Mouse (Mus musculus) left cerebral cortex, postnatal 10 days (tissue): Measurements from ENCODE around the gene Iqck. TPM values are rescaled to one million over a fixed set of nuclear protein-coding genes. Genes with fewer than 3 reads are reported as not detected.

Experiments used
- DNase-seq, 2 experiments: peaks; one replicate each; pipeline ENCODE4 v3.0.0; 2021 to 2022; ENCODE audit warnings: low spot score in 2 of 2, mixed read lengths in 1 of 2; ENCODE audit errors: extremely low spot score in 1 of 2
- intact Hi-C: fragments of 180-260 bp; cut with DNase I; formaldehyde crosslinking; loops from one replicate; pipeline ENCODE4 v1.15.1; 2025
- total RNA-seq, 2 experiments: library from RNA; stranded (reverse); gene quantifications; 2 replicates each; pipeline ENCODE4 v1.2.3; 2021

Gene Iqck
- total RNA-seq, 2 experiments from 2014 or later = 2.8 to 3.1 TPM

- DNase-seq = peak; percentile 24 to 74
These were observed 47.4 kb downstream of the Iqck start for GRCm38 (mm10) chr7:118902944-118903343.

DNA sequence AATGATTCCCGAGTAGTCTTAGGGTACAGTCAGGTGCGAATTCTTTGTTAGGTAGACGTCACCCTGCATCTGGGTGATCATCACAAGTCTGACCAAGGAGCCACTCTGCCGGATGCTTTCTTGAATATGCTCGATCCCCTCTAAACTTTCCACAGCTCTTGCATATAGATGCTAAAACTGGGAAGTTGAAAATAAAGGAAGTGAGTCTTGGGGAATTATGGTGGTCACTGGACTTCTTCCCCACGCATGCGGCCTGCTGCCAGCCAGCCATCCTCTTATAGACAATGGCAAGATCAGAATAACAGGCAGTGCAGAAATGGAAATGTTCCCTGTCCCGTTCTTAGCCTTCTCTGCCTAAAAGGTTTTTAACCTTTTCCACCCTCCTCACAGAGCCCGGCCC lies 48.3 kb downstream of the Iqck start:
- DNase-seq = no peak
- intact Hi-C loops = no loop called here

More at GRCm38 (mm10) chr7:118902944-118903343, 47.4 kb downstream of the Iqck start:
- intact Hi-C loops = no loop called here

DNA sequence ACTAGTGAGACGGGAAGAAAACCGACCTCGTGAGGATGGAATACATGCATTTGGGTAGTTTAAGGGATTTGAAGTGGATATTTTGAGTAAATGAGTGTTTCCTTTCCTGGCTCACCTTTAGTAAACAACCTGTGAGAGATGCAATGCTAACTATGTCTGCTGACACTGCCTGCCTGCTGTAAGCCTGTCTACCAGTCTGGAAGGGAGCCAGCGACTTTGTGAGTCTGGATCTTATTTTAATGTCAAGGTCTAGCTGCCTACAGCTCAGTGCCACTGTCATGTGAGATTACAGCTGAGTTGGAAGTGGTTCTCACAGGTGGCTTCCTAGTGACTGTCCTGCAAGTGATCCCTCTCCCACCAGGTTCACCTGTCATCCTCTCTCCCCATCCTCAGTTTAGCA lies 49.0 kb downstream of the Iqck start:
- intact Hi-C loops = no loop called here

GRCm38 (mm10) chr7:118908961-118909515 lies 53.5 kb downstream of the Iqck start:
- intact Hi-C loops = no loop called here
- no peak for DNase-seq

More for the DNA sequence above, 49.0 kb downstream of the Iqck start:
- no peak for DNase-seq

GRCm38 (mm10) chr7:118910464-118910863 lies 54.9 kb downstream of the Iqck start:
- DNase-seq = no peak
- intact Hi-C loops = no loop called here

DNA sequence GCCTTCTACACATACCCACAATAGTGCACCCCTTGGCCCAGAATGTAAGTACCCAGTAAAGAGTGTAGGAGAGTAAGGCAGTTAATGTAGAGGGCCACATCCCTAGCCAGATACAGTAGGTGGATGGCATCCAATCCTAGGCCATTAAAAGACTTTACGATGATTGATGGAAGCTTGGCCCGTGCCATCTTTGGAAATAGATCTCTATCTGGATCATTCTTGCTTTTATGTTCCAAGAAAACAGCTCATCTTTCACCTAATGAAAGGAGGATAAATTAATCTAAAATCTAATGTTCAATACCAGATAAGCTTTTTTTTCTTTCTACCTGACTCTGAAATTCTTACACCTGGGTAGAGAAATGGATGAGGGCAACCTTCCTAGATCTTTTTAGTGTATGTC lies 55.6 kb downstream of the Iqck start:
- intact Hi-C loops = no loop called here
- no peak for DNase-seq

DNA sequence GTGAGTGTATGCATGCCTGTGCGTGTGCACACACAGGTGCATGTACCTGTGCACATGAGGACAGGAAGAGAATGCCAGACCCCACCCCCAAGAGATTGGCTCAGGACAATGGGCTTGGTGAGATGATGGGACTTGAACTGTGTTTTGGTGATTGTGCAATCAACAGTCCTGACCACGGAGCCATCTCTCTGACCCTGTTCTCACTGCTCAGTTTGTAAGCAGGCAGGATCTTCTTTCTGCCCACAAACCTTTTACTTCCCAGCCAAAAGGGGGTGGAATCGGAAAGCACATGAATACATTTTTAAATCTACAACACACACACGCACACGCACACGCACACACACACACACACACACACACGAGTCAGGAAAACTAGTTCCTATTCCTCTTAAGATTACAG lies 56.0 kb downstream of the Iqck start:
- no peak for DNase-seq
- intact Hi-C loops = no loop called here

DNA sequence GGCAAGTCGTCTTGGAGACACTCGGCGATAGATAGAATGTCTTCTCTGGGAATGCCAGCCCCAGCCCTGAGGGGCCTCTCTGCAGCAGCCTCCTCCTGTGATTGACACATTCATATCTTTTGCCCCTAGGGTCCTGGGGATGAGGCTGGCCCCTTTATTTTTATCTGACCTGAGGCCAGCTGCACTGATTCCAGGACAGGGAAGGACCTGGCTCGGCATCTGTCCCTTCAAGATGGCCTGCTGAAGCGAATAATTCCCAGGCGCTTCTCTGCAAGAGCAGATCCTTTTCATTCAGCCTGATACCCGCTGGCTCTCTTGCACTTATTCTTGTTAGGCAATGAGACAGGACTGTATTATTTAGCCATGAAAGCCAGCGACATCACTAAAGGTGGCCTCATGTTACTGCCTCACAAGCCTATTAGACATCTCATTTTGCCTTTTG lies 56.5 kb downstream of the Iqck start:
- intact Hi-C loops = no loop called here
- no peak for DNase-seq

- intact Hi-C loops = no loop called here
- DNase-seq = no peak
These were observed 59.1 kb downstream of the Iqck start for GRCm38 (mm10) chr7:118914561-118915165.

- intact Hi-C loops = no loop called here
- DNase-seq = no peak
These were observed 63.9 kb downstream of the Iqck start for GRCm38 (mm10) chr7:118919261-118920006.

DNA sequence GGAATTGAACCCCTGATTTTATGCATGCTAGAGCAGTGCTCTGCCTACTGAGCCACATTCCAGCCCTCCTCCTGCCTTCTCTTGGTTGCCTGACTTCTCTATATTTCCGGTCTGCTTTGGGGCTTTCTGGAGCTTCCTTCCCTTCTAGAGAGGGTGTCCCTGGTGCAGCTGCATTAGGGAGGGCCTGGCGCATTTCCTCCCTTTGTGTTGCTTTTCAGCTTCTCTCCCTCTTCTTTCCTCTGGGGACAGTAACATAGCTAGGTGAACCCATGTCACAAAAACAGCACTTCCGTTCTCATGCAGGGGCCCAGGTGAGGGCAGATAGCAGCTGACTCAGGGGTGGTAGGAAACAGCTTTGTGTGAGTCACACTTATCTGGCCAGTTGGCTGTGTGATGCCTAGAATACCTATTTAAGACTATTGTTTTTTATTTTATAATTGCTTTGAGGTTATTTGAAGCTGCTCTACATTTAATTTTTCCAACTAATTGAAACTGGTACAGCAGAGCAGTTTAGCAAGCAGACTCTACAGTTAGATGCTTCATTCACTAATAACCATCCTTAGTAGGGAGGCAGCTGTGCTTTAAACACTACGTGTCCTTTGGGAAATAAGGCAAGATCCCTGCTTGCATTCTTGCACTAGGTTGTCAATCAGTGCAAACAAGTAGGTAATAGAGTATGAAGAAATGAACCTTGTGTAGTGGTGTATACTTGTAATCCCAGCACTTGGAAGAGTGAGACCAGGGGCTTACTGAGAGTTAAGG lies 67.1 kb downstream of the Iqck start:
- intact Hi-C loops = no loop called here
- DNase-seq = no peak

DNA sequence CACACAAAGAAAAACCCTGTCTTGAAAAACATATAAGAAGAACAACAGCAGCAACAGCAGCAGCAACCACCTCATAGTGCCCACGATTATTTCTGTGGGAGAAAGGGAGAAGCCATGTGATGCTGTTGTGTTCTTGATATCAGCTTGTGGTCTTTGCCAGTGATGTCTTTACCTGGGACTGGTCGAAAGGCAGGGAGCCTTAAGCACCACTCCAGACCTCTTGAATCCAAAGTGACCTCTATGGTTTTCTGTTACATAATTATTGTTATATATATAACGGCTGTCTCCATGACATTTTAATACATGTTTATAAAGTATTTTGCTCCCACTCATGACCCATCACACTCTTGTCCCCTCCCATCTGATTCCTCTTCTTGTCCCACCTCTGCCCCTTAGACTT lies 70.0 kb downstream of the Iqck start:
- no peak for DNase-seq
- intact Hi-C loops = no loop called here

- intact Hi-C loops = no loop called here
- no peak for DNase-seq
These were observed 71.1 kb downstream of the Iqck start for GRCm38 (mm10) chr7:118926516-118927260.

DNA sequence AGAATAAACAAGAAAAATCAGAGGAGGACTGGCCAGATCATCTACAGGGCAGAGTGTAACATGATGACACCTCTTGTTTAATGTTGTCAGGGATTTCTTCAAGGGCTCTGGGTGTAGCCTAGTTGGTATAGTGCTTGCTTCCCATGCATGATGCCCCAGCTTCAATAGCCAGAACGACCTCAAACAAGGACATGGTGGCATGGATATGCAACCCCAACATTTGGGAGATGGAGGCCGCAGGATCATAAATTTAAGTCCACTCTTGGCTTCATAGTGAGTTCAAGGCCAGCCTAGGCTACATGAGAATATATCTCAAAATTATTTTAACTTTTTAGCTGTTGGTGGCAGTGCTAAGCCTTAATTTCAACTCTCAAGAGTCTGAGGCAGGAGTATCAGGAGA lies 71.7 kb downstream of the Iqck start:
- intact Hi-C loops = no loop called here
- DNase-seq = no peak

DNA sequence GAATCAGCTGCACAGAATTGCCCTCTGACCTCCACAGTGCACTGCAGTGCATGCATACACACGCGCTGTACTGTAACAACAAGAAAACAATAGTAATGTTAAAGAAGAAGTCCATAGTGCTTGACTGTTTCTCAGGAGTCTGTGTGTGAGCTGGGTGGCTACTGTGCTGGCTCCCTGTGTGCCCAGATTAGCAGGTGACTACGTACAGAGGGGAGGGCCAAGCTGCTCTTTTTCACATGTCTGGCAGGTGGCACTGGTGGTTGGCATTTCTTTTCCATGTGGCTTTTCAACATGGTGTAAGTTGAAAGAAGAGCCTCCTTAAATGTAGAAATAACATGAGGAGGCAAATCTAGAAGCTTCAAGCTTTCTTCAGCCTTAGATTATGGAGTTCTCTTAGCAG lies 72.8 kb downstream of the Iqck start:
- intact Hi-C loops = no loop called here
- no peak for DNase-seq

- DNase-seq = no peak
- intact Hi-C loops = no loop called here
These were observed 73.4 kb downstream of the Iqck start for GRCm38 (mm10) chr7:118928916-118929315.

GRCm38 (mm10) chr7:118929601-118930311 lies 74.2 kb downstream of the Iqck start:
- intact Hi-C loops = no loop called here
- DNase-seq = peak in 1 of 2 experiments; percentile 34
